Mouse (Mus musculus): ENCODE data around the gene Lcn2. TPM values are rescaled to one million over a fixed set of nuclear protein-coding genes. Genes with fewer than 3 reads are reported as not detected.

The Lcn2 gene
- polyA plus RNA-seq, 1 experiment from 2014 or later, result 1.4 TPM

DNA sequence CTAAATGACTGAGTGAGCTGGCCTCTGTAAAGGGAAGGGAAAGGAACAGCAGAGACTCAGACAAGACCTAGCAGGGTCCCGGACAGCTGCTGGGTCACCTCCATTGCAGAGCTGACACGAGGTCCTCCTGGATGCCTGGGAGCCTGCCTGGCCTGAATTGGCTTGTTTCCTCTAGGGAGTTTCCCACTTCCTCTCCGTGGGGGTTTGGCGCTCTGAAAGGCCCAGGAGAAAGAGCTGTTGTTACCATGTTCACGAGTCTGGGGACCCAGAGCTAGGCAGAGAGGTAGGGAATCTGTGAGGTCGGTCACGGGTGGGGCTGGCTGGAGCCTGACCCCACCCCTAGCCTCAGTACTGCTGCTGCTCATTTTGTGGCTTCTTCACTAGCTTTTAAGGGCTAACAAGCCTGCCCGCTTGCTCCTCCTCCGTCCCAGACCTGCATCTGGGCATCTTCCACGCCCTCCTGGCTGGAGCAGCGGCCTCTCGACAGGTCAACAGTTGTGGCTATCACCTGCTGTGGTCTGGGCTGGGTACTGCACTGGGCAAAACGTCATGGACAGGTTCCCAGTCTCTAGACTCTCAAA lies 37.5 kb downstream of the Lcn2 start:
- Histone ChIP-seq H3K4me3 (no peak overlapping the region), H3K27me3 (no peaks in the 10 kb centered on the region), H3K9ac (no peak overlapping the region), H3K4me1 (peaks cover 30% of the 10 kb centered on the region), H3K4me2 (replicated peaks) (0 out of 2 replicates have a peak overlapping the region, but pooled peaks have one; percentile 73), H3K36me3 (peaks cover 19% of the 10 kb centered on the region; the same call in 1 of the 2 replicates), H3K9me3 (no peaks in the 10 kb centered on the region), H3K27ac (peak overlapping the region; percentile 57; the same call in 1 of the 2 replicates)
- ATAC-seq (ENCODE audit: insufficient number of reproducible peaks, insufficient read depth, low FRiP score, low TSS enrichment), result no peak
- WGBS, result 45% methylated on average over 13 of the region's 13 CpGs

GRCm38 (mm10) chr2:32349625-32350255 lies 38.3 kb downstream of the Lcn2 start:
- ATAC-seq (ENCODE audit: insufficient number of reproducible peaks, insufficient read depth, low FRiP score, low TSS enrichment), result no peak
- no peak overlapping the region for H3K27ac ChIP-seq
- no peaks in the 10 kb centered on the region for H3K9me3 ChIP-seq
- peaks cover 30% of the 10 kb centered on the region for H3K4me1 ChIP-seq
- H3K27me3 ChIP-seq, result no peaks in the 10 kb centered on the region
- no peak overlapping the region for H3K4me3 ChIP-seq
- no peak overlapping the region for H3K4me2 ChIP-seq (replicated peaks)
- 0 out of 2 replicates have a peak overlapping the region, but pooled peaks have one; percentile 5 for H3K9ac ChIP-seq
- 39% methylated on average over 8 of the region's 8 CpGs for WGBS
- peaks cover 19% of the 10 kb centered on the region; the same call in 1 of the 2 replicates for H3K36me3 ChIP-seq

DNA sequence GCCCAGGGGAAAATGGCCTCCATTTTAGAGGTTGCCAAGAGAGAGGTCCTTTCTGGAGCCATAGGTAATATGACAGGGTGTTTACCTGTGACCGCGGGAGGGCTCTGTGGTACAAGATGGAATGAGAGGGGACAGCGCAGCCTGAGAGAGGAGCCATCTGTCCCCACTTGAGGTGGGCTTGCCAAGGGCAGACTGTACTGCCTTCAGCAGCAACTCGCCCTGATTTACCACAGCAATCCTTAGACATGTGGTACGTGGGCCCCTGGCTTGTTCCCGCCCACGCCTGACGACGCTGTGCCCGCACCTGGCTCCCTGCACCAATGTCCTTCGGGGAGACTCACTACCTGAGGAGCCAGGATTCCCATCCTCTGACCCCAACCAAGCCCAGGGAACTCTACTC lies 39.7 kb downstream of the Lcn2 start:
- H3K9ac ChIP-seq, result no peak overlapping the region
- peaks cover 26% of the 10 kb centered on the region for H3K4me1 ChIP-seq
- H3K4me3 ChIP-seq, result no peak overlapping the region
- no peak for ATAC-seq (ENCODE audit: insufficient number of reproducible peaks, insufficient read depth, low FRiP score, low TSS enrichment)
- no peak overlapping the region for H3K27ac ChIP-seq
- H3K4me2 ChIP-seq (replicated peaks), result no peak overlapping the region
- H3K27me3 ChIP-seq, result no peaks in the 10 kb centered on the region
- H3K9me3 ChIP-seq, result no peaks in the 10 kb centered on the region
- WGBS, result 82% methylated on average over 11 of the region's 11 CpGs
- peaks cover 28% of the 10 kb centered on the region; the same call in 1 of the 2 replicates for H3K36me3 ChIP-seq

GRCm38 (mm10) chr2:32347019-32347418 lies 41.0 kb downstream of the Lcn2 start:
- whole genome bisulfite sequencing, result 76% methylated on average over 6 of the region's 6 CpGs
- Histone ChIP-seq H3K27ac (no peak overlapping the region), H3K4me1 (peaks cover 25% of the 10 kb centered on the region), H3K27me3 (no peaks in the 10 kb centered on the region), H3K9ac (no peak overlapping the region), H3K9me3 (no peaks in the 10 kb centered on the region), H3K4me2 (replicated peaks) (no peak overlapping the region), H3K36me3 (peaks cover 28% of the 10 kb centered on the region; the same call in 1 of the 2 replicates), H3K4me3 (no peak overlapping the region)
- no peak for ATAC-seq (ENCODE audit: insufficient number of reproducible peaks, insufficient read depth, low FRiP score, low TSS enrichment)

DNA sequence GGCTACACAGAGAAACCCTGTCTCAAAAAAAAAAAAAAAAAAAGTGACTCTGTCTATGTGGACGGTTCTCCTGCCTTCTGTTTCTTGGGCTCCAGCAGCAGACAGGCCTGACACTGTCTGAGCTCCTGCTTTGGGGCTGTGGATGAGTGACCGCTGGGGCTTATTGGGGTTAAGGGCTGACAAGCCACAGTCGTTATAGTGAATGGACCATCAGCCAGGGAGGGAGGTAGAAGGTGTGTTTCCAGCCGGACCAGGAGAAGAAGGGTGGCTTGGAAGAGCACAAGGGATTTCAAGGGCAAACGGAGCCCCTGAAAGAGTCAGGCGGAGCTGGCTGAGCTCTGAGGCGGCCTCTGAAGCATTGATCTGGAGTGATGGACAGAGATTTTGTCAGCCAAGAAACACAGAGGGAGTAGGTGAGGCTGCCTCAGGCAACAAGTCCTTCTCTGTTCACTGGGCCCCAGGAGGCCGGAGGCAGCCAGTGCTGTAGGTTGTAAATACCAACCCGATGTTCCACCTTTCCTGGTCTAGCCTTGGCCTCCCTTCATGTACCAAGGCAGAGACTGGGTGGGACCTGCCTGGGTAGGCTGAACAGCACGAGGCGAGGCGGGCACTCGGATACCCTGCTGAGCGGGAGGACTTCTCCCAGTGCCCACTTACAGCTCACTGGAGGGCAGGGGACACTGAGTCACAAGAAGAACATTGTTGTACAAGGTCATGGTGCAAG lies 43.3 kb downstream of the Lcn2 start:
- H3K4me1 ChIP-seq, result peaks cover 3% of the 10 kb centered on the region
- no peak overlapping the region for H3K4me2 ChIP-seq (replicated peaks)
- H3K9ac ChIP-seq, result no peak overlapping the region
- no peak overlapping the region for H3K27ac ChIP-seq
- WGBS, result 70% methylated on average over 14 of the region's 14 CpGs
- H3K9me3 ChIP-seq, result no peaks in the 10 kb centered on the region
- no peaks in the 10 kb centered on the region for H3K27me3 ChIP-seq
- H3K4me3 ChIP-seq, result no peak overlapping the region
- H3K36me3 ChIP-seq, result peaks cover 34% of the 10 kb centered on the region
- ATAC-seq (ENCODE audit: insufficient number of reproducible peaks, insufficient read depth, low FRiP score, low TSS enrichment), result no peak

- no peak overlapping the region for H3K27ac ChIP-seq
- H3K9ac ChIP-seq, result no peak overlapping the region
- no peaks in the 10 kb centered on the region for H3K27me3 ChIP-seq
- H3K36me3 ChIP-seq, result peaks cover 40% of the 10 kb centered on the region
- no peak overlapping the region for H3K4me2 ChIP-seq (replicated peaks)
- ATAC-seq (ENCODE audit: insufficient number of reproducible peaks, insufficient read depth, low FRiP score, low TSS enrichment), result no peak
- no peak overlapping the region for H3K4me3 ChIP-seq
- H3K9me3 ChIP-seq, result no peaks in the 10 kb centered on the region
- 81% methylated on average over 10 of the region's 10 CpGs for WGBS
- H3K4me1 ChIP-seq, result no peaks in the 10 kb centered on the region
These were observed 44.0 kb downstream of the Lcn2 start for GRCm38 (mm10) chr2:32344056-32344455.

DNA sequence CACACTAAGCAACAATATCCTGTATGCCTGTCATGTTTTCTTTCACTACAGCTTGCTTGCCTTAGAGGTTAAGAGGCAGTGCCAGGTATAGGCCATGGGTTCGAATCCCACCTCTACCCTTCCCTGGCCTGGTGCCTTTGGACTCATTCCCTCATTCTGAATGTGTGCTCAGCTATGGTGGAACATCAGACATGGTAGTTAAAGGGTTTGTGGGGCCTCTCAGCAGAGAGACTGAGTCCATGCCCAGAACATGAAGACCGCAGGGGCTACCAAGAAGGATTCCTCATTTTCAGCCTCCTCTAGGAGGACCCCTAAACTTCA lies 44.7 kb downstream of the Lcn2 start:
- H3K4me3 ChIP-seq, result no peak overlapping the region
- no peak for ATAC-seq (ENCODE audit: insufficient number of reproducible peaks, insufficient read depth, low FRiP score, low TSS enrichment)
- H3K9me3 ChIP-seq, result no peaks in the 10 kb centered on the region
- H3K4me2 ChIP-seq (replicated peaks), result no peak overlapping the region
- H3K27ac ChIP-seq, result no peak overlapping the region
- no peaks in the 10 kb centered on the region for H3K4me1 ChIP-seq
- H3K27me3 ChIP-seq, result no peaks in the 10 kb centered on the region
- H3K36me3 ChIP-seq, result peaks cover 37% of the 10 kb centered on the region
- H3K9ac ChIP-seq, result no peak overlapping the region
- 97% methylated on average over 2 of the region's 2 CpGs for WGBS

- no peak overlapping the region for H3K4me2 ChIP-seq (replicated peaks)
- peak; percentile 23; the same call in 1 of the 2 replicates for ATAC-seq (ENCODE audit: insufficient number of reproducible peaks, insufficient read depth, low FRiP score, low TSS enrichment)
- no peaks in the 10 kb centered on the region for H3K9me3 ChIP-seq
- no peak overlapping the region for H3K4me3 ChIP-seq
- 0 out of 2 replicates have a peak overlapping the region, but pooled peaks have one; percentile 7 for H3K9ac ChIP-seq
- H3K36me3 ChIP-seq, result peaks cover 40% of the 10 kb centered on the region
- H3K27ac ChIP-seq, result no peak overlapping the region
- no peaks in the 10 kb centered on the region for H3K4me1 ChIP-seq
- H3K27me3 ChIP-seq, result no peaks in the 10 kb centered on the region
- 77% methylated on average over 6 of the region's 6 CpGs for WGBS
These were observed 45.3 kb downstream of the Lcn2 start for GRCm38 (mm10) chr2:32342539-32343350.

DNA sequence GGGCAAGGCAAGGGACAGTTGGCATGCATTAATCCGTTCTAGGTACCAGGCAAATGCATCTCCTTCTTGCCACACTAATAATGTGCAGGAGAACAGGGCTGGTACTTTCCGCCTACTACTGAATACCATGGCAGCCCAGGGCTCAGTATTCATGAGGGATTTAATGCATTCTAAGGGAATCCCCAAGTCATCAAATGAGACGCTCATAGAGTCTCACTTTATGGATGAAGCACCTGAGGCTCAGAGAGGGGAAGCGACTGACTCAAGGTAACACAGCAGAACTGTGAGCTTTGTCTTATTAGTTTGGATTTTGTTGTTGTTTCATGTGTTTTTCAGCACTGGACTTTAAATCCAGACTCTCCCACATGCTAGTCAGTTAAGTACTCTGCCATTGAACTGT lies 46.0 kb downstream of the Lcn2 start:
- no peak overlapping the region for H3K4me3 ChIP-seq
- ATAC-seq (ENCODE audit: insufficient number of reproducible peaks, insufficient read depth, low FRiP score, low TSS enrichment), result no peak
- WGBS, result 87% methylated on average over 4 of the region's 4 CpGs

DNA sequence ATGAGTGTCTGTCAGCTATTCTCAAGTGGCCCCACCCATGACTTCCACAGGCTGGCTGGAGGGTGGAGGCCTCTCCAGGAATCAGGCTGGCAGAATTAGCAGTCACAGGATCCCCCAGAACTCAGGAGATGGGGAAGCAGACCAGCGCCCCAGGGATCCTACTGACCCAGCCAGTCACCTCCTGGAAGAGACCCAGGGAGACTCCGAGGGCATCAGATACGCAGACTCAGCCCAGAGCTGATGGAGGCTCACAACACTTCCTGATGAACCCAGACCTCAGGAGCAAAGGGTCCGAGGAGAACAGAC lies 46.5 kb downstream of the Lcn2 start:
- Histone ChIP-seq H3K36me3 (peaks cover 45% of the 10 kb centered on the region), H3K27me3 (no peaks in the 10 kb centered on the region), H3K9ac (no peak overlapping the region), H3K4me1 (no peaks in the 10 kb centered on the region), H3K9me3 (no peaks in the 10 kb centered on the region), H3K27ac (no peak overlapping the region), H3K4me2 (replicated peaks) (no peak overlapping the region), H3K4me3 (no peak overlapping the region)
- no peak for ATAC-seq (ENCODE audit: insufficient number of reproducible peaks, insufficient read depth, low FRiP score, low TSS enrichment)
- 85% methylated on average over 4 of the region's 4 CpGs for WGBS

More for the DNA sequence above, 46.0 kb downstream of the Lcn2 start:
- no peaks in the 10 kb centered on the region for H3K9me3 ChIP-seq
- no peak overlapping the region for H3K4me2 ChIP-seq (replicated peaks)
- H3K9ac ChIP-seq, result no peak overlapping the region
- no peak overlapping the region for H3K27ac ChIP-seq
- H3K27me3 ChIP-seq, result no peaks in the 10 kb centered on the region
- peaks cover 45% of the 10 kb centered on the region for H3K36me3 ChIP-seq
- no peaks in the 10 kb centered on the region for H3K4me1 ChIP-seq

GRCm38 (mm10) chr2:32340836-32341633 lies 47.0 kb downstream of the Lcn2 start:
- H3K36me3 ChIP-seq, result peaks cover 49% of the 10 kb centered on the region
- no peak overlapping the region for H3K4me2 ChIP-seq (replicated peaks)
- no peak for ATAC-seq (ENCODE audit: insufficient number of reproducible peaks, insufficient read depth, low FRiP score, low TSS enrichment)
- no peak overlapping the region for H3K9ac ChIP-seq
- WGBS, result 77% methylated on average over 13 of the region's 13 CpGs
- no peaks in the 10 kb centered on the region for H3K4me1 ChIP-seq
- H3K9me3 ChIP-seq, result no peaks in the 10 kb centered on the region
- no peak overlapping the region for H3K4me3 ChIP-seq
- H3K27me3 ChIP-seq, result no peaks in the 10 kb centered on the region
- H3K27ac ChIP-seq, result no peak overlapping the region
